Mouse (Mus musculus): ENCODE measurements around the gene Htt.
"Not testable (repeated sequence)": the region's sequence is repeated elsewhere in the genome, so short reads cannot be mapped to it uniquely, and the experiment has no call there.

Gene Htt

DNA sequence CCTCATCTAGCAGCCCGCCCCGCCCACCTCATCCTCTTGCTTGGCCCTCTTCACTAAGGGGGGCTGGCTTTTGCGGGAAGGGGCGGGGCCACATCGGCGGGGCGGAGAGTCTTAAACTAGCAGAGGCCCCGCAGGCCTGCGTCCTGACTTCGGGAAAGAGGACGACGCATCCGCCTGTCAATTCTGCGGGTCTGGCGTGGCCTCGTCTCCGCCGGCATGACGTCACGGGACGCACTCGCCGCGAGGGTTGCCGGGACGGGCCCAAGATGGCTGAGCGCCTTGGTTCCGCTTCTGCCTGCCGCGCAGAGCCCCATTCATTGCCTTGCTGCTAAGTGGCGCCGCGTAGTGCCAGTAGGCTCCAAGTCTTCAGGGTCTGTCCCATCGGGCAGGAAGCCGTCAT is at the start of gene Htt:
TSS of gene Htt (plus strand) at position 232 of the 400 bp plus-strand sequence.
- DNase-seq (ENCODE audit: low read depth in 1 of 2, low spot score in 2 of 2), result peak; percentile 80 to 90

DNA sequence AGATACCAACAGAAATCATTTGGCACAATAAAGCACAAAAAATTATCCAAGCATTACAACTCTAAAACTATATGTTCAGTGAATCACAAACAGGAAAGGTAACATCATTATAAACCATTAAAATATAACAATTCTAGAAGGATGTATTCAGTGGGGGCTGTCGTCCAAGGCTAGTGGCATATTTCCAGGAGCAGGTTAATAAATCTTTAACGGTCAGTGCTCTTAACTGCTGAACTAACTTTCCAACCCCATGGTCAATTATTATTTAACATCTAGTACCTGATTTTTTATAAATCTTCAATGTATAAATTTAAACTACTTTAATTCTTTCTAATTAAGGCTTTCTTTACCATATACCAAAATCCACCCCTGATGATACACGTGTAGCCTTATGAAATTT is 47.2 kb upstream of the Htt start:
- not testable (repeated sequence) for DNase-seq (ENCODE audit: low read depth in 1 of 2, low spot score in 2 of 2)

DNA sequence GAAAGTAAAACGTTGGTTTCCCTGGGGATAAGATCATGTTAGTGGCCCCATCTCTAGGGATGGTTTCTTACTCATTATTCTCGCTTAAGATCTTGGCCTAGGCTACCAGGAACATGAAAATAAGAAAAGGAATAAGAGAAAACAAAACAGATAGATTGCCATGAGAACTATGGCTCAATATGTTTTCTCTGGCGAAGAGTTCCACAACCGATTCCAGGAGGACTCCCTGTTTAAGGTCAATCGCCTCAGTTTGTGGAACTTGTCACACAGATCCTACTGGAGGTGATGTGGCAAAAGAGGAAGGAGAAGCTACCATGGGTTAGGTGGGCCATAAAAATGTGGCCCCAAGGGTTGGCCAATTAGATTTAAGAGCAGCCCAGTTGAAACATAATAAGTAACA is 46.7 kb upstream of the Htt start:
- DNase-seq (ENCODE audit: low read depth in 1 of 2, low spot score in 2 of 2), result no peak

DNA sequence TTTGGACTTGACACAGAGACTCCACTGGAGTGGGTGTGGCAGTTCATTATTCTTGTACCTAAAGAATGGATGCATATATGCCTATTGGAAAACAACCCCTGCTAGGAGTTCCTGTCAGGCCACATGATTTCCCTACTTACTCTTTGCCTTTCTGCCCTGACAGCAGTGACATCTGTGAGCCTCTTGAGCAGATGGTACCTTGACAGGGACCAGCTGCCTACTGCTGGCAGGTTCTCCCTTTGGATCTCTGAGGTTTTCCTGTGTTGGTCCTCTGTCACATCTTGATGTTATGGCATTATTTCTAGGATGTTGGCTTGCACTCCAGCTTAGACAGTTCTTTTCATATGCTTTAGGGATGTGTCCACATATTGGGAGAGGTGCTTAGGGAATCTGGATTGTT is 32.4 kb upstream of the Htt start:
- DNase-seq (ENCODE audit: low read depth in 1 of 2, low spot score in 2 of 2), result no peak

DNA sequence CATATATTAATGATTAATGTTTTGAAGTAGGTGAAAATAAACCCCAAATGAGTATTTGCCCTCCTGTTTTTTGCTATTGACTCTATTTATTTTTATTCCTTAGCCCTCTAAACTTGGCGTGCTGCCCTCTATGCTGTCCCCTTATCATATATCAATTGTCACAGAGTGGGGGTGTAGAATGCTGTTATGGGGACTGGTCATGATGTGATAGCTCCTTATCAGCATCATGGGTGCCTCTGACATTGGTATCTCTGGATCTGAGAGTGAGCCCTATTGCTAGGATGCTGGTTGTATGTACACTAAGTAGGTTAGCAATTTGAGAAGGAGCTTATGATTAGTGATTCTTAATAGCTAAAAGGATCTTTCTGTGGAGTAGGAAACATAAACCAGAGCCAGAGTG is 31.3 kb upstream of the Htt start:
- DNase-seq (ENCODE audit: low read depth in 1 of 2, low spot score in 2 of 2), result no peak

DNA sequence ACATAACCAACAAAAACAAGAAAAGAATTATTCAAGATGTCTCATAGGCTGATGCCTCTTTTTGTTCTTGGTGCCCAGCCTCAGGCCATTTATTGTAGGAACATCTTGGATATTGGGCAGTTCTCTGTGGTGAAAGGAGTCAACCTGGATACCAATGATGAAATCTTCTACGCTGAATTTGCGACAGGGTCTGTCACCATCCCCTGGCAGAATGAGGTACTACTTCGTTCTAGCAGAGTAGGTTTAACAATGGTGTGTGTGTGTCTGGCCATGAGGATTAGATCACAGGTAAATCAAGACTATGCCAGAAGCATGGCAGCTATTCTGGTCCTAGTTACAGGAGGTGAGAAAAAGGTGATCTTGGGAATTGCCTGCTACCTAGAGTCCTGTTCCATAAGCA is 10.1 kb upstream of the Htt start:
- DNase-seq (ENCODE audit: low read depth in 1 of 2, low spot score in 2 of 2), result no peak

DNA sequence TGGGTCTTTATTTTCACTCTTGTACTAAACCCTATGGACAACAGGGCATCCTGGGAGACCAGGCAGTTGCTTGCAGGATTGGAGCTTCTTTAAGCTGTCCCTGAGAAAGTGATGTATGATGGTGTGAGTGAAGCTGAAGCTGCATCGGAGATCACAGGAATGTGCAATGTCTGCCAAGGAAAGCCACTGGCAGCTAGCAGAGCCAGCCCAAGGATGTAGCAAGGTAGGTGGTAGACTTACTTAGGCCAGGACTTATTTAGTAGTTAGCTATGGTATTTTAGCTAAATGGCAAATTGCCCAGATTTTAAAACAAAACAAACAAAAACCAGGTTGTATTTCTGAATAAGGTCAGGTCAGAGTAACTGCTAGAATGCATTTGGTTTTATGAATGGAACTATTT is 2.8 kb upstream of the Htt start:
- no peak for DNase-seq (ENCODE audit: low read depth in 1 of 2, low spot score in 2 of 2)

DNA sequence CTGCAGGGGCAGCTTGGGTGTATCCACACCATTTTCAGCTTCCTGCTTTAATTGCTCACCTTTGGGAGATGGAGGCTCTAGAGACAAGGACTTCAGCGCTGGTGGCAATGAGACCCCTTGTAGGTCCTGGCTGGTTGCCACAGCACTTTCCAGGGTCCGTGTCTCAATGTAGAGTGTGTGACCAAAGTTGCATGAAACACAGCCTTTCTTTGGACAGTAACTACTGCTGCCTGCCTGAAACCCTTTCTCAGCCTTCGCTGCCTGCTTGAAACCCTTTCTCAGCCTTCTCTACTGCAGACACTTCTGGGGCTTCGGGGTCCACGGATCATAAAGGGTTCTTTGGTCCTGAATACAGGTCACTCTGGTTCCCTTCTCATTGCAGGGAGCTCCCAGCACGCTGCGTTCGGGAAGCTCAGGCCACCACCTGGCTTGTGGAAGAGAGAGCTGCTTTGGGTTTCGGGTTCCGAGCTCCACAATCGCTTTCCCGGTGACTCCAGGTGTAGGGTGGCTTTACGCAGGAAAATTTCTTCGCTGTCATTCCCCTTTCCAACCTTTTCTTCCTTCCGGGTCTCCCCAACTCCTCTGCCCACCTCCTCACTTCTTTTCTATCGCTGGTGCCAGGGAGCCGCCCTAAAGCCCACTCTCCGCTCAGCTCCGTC is 561 bp upstream of the Htt start:
- DNase-seq (ENCODE audit: low read depth in 1 of 2, low spot score in 2 of 2), result no peak

DNA sequence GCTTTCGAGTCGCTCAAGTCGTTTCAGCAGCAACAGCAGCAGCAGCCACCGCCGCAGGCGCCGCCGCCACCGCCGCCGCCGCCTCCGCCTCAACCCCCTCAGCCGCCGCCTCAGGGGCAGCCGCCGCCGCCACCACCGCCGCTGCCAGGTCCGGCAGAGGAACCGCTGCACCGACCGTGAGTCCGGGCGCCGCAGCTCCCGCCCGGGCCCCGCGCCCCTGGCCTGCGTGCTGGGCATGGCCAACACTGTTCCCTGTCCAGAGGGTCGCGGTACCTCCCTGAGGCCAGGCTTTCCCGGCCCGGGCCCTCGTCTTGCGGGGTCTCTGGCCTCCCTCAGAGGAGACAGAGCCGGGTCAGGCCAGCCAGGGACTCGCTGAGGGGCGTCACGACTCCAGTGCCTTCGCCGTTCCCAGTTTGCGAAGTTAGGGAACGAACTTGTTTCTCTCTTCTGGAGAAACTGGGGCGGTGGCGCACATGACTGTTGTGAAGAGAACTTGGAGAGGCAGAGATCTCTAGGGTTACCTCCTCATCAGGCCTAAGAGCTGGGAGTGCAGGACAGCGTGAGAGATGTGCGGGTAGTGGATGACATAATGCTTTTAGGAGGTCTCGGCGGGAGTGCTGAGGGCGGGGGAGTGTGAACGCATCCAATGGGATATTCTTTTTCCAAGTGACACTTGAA is 533 bp downstream of the Htt start:
- peak in 1 of 2 experiments; percentile 8 for DNase-seq (ENCODE audit: low read depth in 1 of 2, low spot score in 2 of 2)

DNA sequence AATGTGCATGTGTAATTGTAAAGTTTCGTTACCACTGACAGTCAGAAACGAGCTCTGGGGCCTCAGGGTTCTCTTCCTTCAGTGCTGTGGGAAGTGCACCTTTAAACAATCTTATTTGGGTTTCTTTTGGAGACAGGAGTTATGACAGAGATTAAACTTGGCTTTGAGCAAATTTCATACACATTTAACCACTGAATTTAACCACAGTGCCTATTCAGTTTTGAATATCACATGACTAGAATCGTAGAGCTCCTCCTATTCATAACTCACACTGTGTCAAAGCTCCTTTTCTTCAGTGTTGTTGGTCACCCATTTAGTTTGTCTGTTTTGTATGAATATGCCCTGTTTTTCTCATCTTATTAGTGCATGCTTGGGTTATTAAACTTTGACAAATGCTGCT is 10.3 kb downstream of the Htt start:
- DNase-seq (ENCODE audit: low read depth in 1 of 2, low spot score in 2 of 2), result no peak

DNA sequence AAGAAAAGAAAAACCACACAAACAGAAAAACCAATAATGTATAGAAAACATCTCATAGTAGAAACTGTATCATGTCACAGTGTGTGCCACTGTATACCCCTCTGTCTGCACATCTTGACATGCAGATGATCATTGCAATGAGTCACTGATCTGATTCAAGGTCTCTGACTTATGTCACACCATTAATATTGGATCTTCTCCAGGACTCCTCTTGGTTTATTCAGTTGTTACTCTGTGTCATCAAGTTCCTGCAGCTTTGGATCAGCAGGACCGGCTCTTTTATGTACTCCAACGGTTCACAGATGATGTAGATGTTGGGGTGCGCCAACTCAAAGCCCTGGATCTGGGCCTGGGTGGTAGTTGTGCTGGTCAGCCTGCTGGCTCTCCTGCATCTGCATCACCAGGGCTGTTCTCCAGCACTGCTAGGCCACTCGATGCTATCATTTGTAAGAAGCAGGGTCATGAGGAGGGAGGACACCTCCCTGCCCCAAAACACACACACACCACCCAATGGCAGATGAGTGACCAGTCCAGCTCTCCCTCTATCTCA is 11.2 kb downstream of the Htt start:
- DNase-seq (ENCODE audit: low read depth in 1 of 2, low spot score in 2 of 2), result no peak

DNA sequence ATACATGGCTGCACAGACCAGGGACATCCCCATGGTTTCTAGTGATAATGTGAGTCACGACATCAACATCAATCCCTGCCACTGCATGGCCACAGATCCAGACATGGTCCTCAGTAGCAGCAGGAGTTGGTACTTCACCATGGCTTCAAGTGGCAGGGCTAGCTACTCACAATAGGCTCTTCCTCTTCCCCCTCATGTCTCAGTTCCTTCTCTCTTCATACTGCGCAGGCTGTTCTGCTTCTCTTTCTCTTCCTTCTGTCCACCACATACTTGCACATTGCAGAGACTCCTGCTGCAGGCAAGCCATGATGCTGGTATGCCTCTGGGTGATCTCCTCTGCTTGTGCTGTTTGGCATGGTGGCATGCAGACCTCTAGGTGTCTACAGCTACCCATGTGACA is 11.9 kb downstream of the Htt start:
- peak; percentile 2 to 6 for DNase-seq (ENCODE audit: low read depth in 1 of 2, low spot score in 2 of 2)

DNA sequence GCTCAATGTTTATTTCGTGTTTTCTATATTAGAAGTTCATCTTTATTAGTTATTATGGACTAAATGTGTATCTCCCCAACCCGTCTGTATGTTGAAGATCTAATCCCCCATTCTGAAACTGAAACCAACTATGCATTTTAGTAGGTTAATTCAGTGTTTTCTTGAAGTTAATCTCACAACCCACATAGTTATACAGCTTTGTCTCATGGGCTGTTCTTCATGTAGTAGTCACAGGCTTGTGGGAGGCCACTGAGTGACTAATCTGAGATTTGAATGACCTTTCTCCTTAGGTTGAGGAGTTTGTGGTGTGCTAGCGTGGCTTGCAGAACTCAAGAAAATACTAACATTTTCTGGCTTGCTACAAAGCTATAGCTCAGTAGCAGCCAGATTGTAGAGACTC is 23.5 kb downstream of the Htt start:
- DNase-seq (ENCODE audit: low read depth in 1 of 2, low spot score in 2 of 2), result no peak

DNA sequence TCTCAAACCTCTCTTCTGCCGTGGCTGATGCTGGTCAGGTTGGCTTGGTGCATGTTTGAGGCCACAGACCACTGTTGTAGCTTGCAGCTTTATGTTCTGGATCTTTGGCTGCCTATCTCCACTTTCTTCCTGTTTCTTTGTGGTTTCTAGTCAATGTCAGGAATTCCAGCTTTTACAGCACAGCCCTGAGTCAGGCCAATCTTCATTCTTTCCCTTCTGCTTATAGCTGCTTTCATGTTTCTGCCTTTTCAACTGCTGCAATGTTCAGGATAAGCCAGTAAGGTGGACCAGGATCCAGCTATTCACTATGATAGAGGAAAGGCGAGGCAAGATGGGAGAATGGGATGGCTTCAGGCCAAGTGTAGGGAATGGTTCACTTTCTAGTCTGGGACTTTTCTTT is 29.6 kb downstream of the Htt start:
- DNase-seq (ENCODE audit: low read depth in 1 of 2, low spot score in 2 of 2), result no peak

DNA sequence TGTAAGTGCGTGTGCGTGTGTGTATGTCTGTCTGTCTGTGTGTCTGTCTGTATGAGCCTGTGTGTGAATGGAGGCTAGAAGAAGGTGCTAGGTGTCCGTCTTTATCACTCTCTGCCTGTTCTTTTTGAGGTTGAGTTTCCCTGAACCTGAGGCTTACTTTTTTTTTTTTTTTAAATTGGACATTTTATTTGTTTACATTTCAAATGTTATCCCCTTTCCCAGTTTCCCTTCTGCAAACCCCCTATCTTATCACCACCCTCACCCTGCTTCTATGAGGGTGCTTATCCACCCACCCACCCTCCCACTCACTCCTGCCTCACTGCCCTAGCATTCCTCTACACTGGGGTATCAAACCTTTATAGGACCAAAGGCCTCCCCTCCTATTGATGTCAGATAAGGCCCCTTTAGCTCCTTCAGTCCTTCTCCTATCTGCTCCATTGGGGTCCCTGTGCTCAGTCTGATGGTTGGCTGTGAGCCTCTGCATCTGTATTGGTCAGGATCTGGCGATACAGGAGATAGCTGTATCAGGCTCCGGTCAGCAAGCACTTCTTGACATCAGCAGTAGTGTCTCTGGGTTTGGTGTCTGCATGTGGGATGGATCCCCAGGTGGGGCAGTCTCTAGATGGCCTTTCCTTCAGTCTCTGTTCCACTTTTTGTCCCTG is 38.9 kb downstream of the Htt start:
- DNase-seq (ENCODE audit: low read depth in 1 of 2, low spot score in 2 of 2), result no peak

DNA sequence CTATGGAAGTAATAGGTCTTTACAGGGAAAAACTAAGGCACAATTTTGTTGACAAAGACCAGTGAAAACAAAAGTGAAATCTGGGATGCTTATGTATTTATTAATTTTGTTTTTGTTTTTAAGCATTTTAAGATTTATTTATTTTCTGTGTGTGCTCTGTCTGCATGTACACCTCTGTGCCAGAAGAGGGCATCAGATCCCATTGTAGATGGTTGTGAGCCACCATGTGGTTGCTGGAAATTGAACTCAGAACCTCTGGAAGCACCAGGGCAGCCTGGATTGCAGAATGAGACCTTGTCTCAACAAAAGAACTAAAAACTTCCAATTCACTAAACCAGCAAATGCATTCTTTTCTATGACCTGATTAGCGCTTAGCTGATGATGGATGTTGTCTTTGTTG is 44.5 kb downstream of the Htt start:
- DNase-seq (ENCODE audit: low read depth in 1 of 2, low spot score in 2 of 2), result no peak

DNA sequence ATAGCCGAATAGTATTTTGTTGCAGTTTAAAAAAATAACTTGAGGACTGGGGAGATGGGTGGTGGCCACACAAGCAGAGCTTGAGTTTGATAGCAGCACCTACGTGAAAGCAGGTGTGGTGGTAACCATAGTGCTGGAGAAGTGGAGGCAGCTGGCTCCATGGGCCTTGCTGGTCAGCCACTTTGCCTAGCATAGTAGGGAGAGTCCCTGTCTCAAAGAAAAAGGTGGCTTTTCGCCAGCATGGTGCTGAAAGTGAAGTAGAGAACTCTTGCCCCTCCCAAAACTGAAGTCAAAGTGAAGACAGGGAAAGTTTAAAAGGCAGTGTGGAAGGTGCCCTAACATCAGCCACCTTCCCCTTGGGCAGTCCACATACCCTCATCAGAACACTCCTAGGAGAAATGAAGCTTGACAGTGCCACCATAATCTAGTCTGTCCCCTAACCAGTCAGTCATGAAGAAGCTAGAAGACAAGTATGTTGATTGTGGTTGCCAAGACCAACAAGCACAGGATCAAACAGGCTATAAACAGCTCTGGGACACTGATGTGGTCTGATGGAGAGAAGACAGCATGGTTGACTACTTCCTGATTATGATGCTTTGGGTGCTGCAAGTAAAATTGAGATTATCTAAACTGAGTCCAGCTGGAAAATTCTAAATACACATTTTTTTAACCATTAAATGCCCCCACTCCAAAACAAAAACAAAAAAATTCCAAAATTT is 61.0 kb downstream of the Htt start:
- DNase-seq (ENCODE audit: low read depth in 1 of 2, low spot score in 2 of 2), result no peak

DNA sequence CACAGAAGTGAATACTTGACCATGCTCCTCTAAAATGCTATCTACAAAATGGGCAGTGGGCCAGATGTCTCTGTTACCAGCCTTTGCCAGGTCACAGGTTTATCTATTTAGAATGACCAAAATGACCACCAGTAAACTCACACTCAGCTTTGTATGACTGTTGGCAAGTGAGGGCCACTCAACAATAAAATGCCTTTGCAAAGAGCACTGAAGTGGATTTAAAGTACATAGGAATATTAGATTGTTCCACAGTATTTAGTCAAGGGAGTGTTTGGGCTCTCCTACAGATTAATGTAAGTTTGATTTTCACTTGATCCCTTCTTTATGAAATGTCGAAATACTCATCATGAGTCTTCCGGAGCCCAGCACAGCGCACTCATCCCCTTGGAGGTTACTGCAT is 92.5 kb downstream of the Htt start:
- DNase-seq (ENCODE audit: low read depth in 1 of 2, low spot score in 2 of 2), result no peak

DNA sequence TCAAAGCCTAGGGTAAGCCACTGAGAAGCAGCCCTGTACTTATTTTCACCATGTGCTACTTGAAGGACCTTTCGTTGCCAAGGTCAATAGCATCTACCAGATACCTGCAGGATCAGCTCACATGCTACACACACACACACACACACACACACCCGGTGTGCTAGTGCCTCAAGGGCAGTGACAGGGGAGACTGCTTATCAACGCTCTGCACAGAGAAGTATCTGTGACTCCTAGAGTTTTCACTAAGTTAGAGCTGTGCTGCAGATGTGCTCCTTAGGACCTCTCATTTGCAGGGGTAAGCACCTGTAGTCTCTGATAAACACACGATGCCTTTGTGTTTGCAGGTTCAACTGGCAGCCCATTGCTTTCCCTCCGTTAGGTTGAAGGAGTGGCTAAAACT is 103.8 kb downstream of the Htt start:
- no peak for DNase-seq (ENCODE audit: low read depth in 1 of 2, low spot score in 2 of 2)

DNA sequence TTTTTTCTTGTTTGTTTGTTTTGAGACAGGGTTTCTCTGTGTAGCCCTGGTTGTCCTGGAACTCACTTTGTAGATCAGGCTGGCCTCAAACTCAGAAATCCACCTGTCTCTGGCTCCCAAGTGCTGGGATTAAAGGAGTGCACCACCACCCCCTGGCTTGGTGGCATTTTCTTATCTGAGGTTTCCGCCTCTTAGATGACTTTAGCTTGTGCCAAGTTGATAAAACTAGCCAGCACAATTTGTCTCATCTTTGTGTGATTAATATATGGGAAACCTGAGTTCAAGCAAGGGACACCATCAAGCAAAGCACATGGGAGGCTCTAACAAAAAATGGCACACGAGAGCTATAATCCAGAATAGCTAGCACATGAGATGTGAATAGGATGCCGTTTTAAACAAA is 118.8 kb downstream of the Htt start:
- DNase-seq (ENCODE audit: low read depth in 1 of 2, low spot score in 2 of 2), result not testable (repeated sequence)

DNA sequence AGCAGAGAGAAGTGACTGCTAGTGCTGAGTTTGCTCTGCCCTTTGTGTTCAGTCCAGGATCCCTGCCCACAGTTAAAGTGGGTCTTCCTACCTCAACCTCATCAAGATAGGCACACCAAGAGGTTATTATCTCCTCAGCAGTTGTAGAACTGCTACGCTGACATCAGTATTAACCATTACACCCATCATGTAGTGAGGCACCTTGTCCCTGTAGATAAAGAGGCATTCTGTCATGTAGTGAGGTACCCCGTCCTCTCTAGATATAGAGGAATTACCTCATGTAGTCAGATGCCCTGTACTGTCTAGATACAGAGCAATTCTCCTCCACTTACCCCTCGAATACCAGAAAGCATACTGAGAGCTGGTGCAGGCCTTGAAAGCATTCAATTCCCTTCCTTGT is 119.5 kb downstream of the Htt start:
- no peak for DNase-seq (ENCODE audit: low read depth in 1 of 2, low spot score in 2 of 2)

DNA sequence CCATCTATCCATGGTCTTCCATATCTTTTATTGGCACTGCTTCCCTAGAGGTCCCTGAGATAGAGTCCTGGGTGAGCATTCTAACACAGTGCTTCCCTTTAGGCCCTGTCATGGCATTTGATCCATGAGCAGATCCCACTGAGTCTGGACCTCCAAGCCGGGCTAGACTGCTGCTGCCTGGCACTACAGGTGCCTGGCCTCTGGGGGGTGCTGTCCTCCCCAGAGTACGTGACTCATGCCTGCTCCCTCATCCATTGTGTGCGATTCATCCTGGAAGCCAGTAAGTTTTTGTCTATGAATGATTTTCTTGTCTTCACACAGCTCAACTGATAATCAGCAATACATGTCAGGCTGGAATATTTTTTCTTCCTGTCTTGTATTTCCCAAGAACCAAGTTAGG is 123.7 kb downstream of the Htt start:
- DNase-seq (ENCODE audit: low read depth in 1 of 2, low spot score in 2 of 2), result no peak

All from monocyte, adult 2 months (primary cell).